Mouse (Mus musculus): Measurements from ENCODE around the gene Cdhr1.
A peak's percentile ranks its signal among the peaks of the same experiment; 100 is the strongest.

The Cdhr1 gene

DNA sequence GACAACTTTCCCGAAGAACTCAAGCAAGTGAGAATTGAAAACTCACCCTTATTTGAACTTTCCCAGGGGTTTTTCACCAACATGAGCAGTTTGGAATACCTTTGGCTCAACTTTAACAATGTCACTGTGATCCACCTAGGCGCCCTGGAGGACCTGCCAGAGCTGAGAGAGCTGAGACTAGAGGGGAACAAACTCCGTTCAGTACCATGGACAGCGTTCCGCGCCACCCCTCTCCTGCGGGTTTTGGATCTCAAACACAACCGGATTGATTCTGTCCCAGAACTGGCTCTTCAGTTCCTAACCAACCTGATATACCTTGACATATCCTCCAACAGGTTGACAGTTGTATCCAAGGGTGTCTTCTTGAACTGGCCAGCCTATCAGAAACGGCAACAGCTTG lies 29.6 kb downstream of the Cdhr1 start:
- peak; percentile 10 to 54 for DNase-seq (ENCODE audit: low spot score in 2 of 2)

- no peak for DNase-seq (ENCODE audit: low spot score in 2 of 2)
Measured at GRCm38 (mm10) chr14:37067629-37068028, 30.5 kb downstream of the Cdhr1 start, which contains the start of gene Lrit2. Gene Lrit2, plus strand, starts transcription at chr14:37067929.

DNA sequence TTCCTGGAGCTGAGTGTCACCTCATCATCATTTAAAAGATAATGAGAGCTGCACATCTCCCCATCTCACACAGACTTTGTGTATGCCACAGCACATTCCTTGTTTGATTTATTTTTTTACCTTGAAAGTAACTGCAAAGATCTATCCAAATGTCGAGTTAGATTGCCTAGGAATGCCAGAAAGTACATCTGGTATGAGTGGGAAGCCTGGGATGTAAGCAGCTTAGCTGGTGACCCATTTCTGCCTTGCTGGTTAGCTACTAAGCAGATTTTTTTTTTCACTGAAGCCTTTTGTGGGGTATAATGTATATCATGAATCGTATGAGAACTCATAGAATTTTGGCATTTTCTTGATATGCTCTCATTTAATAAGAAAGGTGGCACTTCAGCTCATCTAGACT lies 31.5 kb downstream of the Cdhr1 start:
- no peak for DNase-seq (ENCODE audit: low spot score in 2 of 2)

DNA sequence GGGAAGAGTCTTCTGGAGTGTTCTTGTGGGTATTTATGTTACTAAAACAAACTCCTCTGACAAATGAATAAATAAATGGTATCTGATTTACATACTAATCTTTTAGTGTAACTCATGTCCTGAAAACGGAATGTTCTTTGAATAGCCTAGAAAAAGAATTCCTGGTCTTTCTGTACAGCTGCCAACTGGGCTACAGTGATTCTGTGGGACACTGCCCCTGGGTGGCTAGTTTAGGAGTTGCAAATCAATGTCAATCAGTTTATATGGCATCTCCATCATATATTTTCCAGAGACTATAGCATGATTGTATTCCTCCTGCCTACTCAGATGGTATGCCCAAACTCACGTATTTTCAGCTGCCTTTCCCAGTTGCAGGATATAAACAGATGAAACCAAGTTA lies 33.3 kb downstream of the Cdhr1 start:
- no peak for DNase-seq (ENCODE audit: low spot score in 2 of 2)

GRCm38 (mm10) chr14:37048914-37049410 lies 49.2 kb downstream of the Cdhr1 start, which contains the start of gene Rgr:
Gene Rgr, minus strand, starts transcription at chr14:37048964.
- no peak for DNase-seq (ENCODE audit: low spot score in 2 of 2)

DNA sequence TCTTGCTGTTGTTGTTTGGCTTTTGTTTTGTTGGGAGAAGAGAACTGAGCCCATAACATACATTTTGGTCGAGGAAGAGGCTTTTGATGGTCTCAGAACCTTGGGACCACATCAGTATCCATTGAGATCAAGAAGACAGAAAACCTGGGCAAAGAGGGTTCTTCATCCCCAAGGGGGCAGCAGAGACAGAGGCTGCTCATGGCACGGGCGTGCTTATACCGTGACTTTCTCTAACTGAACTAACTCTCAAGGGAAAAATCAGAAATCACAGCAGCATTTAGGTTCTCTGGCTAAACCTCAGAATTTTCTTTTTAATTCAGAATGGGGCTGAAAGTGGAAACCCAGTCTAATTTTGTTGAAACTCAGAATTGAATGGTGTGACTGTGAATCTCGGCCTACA lies 63.7 kb downstream of the Cdhr1 start:
- no peak for DNase-seq (ENCODE audit: low spot score in 2 of 2)

- peak; percentile 59 to 67 for DNase-seq (ENCODE audit: low spot score in 2 of 2)
Measured at GRCm38 (mm10) chr14:37033241-37033640, 64.9 kb downstream of the Cdhr1 start.

- DNase-seq (ENCODE audit: low spot score in 2 of 2): no peak
Measured at GRCm38 (mm10) chr14:37032481-37033104, 65.6 kb downstream of the Cdhr1 start.

DNA sequence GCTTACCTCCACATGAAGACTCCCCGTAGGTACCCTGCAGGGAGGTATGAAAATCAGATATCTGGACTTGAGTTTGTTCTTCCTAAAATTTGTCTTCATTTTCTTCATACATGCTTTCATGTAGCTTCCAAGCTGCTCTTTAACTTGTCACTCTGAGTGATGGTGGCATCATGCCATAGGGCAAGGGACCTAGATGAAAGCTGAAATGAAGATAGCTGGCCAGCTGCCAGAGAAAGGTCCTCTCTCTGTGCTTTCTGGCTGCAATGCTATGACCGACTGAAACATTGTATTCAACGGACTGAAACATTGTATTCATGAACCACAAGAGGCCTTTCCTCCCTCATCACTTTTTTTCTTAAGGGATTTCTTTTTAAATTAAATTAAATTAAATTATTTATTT lies 69.6 kb downstream of the Cdhr1 start:
- no peak for DNase-seq (ENCODE audit: low spot score in 2 of 2)

DNA sequence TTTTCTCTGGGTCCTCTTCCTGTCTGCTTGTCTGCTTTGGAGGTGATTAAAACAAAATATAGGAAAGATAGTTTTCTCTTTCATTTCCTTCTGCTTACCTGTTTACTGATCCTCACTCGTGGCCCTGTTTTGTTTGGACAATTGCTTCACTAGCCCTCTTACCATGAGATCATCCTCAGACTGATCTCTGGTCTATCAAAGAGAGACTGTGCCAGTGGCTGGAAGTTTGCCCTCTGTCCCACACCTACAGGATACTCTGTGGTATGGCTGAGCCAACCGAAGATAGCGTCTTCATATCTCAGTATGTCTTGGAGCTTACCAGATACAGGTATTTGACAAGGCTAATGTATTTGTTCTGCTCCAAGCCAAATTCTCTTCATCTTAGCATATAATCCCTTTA lies 70.2 kb downstream of the Cdhr1 start:
- DNase-seq (ENCODE audit: low spot score in 2 of 2): no peak
